Mouse (Mus musculus) forebrain, embryonic 11.5 days (tissue): ENCODE measurements around the gene Zbtb22. TPM values are rescaled to one million over a fixed set of nuclear protein-coding genes. Genes with fewer than 3 reads are reported as not detected.
"Not testable (repeated sequence)": the region's sequence is repeated elsewhere in the genome, so short reads cannot be mapped to it uniquely, and the experiment has no call there.

Experiments used
- ATAC-seq: fragments of 200-750 bp; cut with Nextera tagmentation; replicated peaks from 2 replicates; pipeline ENCODE4 v1.8.0; 2017; ENCODE audit warnings: moderate TSS enrichment; ENCODE audit not compliant: low FRiP score
- DNase-seq: peaks from one replicate; pipeline ENCODE4 v3.0.0-alpha.2; 2017; ENCODE audit warnings: low spot score
- H3K27ac ChIP-seq: fragments of 300-500 bp; sonication (generic); 2 replicates; pipeline ENCODE4 v1.5.1; 2014; ENCODE audit warnings: low read depth, low read length
- H3K27me3 ChIP-seq: fragments of 300-500 bp; sonication (generic); 2 replicates; pipeline ENCODE4 v1.6.1; 2014; ENCODE audit warnings: mild to moderate bottlenecking, low read length, mixed read lengths; ENCODE audit not compliant: control insufficient read depth, insufficient read depth
- H3K36me3 ChIP-seq: fragments of 300-500 bp; sonication (generic); 2 replicates; pipeline ENCODE4 v1.6.1; 2014; ENCODE audit warnings: mild to moderate bottlenecking, low read length, moderate library complexity, mixed read lengths; ENCODE audit not compliant: control insufficient read depth, insufficient read depth
- H3K4me1 ChIP-seq: fragments of 300-500 bp; sonication (generic); replicated peaks from 2 replicates; pipeline ENCODE4 v1.6.1; 2014; ENCODE audit warnings: low read length, mixed read lengths; ENCODE audit not compliant: control insufficient read depth, insufficient read depth
- H3K4me2 ChIP-seq: fragments of 300-500 bp; sonication (generic); 2 replicates; pipeline ENCODE4 v1.6.1; 2014; ENCODE audit warnings: low read depth, mild to moderate bottlenecking, low read length, moderate library complexity, mixed read lengths; ENCODE audit not compliant: severe bottlenecking
- H3K4me3 ChIP-seq: fragments of 300-500 bp; sonication (generic); 2 replicates; pipeline ENCODE4 v1.5.1; 2014; ENCODE audit warnings: low read depth, low read length
- H3K9ac ChIP-seq: fragments of 300-500 bp; sonication (generic); 2 replicates; pipeline ENCODE4 v1.6.1; 2014; ENCODE audit warnings: low read length
- H3K9me3 ChIP-seq: fragments of 300-500 bp; sonication (generic); 2 replicates; pipeline ENCODE4 v1.6.1; 2016; ENCODE audit warnings: low read length, mixed read lengths; ENCODE audit not compliant: control insufficient read depth
- WGBS: fragments of 180-500 bp; shearing (Covaris S2); extraction: QIAGEN DNeasy Blood & Tissue Kit; methylation state at CpG from one replicate; pipeline ENCODE4 v1.1.7; 2014; 5-methylcytosine and 5-hydroxymethylcytosine counted together
- polyA plus RNA-seq: library from polyadenylated mRNA; unstranded; fragments of >200 nt; fragmentation: Nextera tagmentation; extraction: Ambion mirVana; gene quantifications from 2 replicates; pipeline ENCODE4 v1.2.1, GENCODE M21; 2014

The Zbtb22 gene
- polyA plus RNA-seq, 1 experiment from 2014 or later, result 14.9 TPM

DNA sequence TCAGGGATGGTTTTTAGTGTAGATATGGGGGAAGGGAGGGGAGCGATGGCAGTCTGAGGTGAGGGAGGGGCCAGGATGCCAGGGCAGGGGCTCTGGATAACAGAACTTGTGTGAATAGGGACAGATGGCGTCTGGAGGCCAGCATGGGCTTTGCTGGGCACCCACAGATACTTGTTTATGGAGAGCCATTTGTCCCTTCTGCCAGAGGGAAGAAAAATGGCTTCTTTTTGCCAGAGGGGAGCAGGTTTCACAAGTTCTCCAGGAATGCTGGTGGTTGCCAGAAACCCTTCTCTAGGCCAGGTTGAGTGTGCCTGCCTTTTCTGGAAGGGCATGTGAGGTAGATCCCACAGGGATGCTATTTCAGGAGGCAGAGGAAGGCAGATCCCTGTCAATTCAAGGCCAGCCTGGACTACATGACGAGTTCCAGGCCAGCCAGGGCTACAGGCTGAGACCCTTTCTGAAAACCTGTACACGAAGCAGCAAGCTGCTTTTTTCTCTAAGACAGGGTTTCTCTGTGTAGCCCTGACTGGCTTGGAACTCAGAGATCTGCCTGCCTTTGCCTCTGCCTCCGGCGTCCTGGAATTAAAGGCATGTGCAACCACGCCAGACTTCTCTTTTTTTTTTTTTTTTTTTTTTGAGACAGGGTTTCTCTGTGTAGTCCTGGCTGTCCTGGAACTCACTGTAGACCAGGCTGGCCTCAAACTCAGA is 15.3 kb upstream of the Zbtb22 start:
- no peaks in the 10 kb centered on the region for H3K27me3 ChIP-seq
- H3K27ac ChIP-seq, result no peak overlapping the region
- no peak overlapping the region for H3K9ac ChIP-seq
- no peaks in the 10 kb centered on the region for H3K9me3 ChIP-seq
- no peak for DNase-seq
- no peak overlapping the region for H3K4me3 ChIP-seq
- 75% methylated on average over 7 of the region's 7 CpGs for WGBS
- no peaks in the 10 kb centered on the region for H3K36me3 ChIP-seq
- no peaks in the 10 kb centered on the region for H3K4me1 ChIP-seq
- ATAC-seq, result no peak
- no peak overlapping the region for H3K4me2 ChIP-seq

DNA sequence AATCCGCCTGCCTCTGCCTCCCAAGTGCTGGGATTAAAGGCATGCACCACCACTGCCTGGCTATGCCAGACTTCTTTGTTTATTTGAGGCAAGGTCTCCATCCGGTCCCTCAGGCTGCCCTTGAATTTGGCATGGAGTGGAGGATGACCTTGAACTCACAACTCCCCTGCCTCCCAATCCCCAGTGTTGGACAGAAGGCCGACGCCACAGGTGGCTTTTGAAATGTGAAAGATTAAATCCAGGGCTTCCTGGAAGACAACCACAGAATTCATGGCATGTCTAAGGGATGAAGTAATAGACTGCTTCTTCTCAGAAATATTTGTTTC is 14.8 kb upstream of the Zbtb22 start:
- Histone ChIP-seq H3K9ac (no peak overlapping the region), H3K4me2 (no peak overlapping the region), H3K36me3 (no peaks in the 10 kb centered on the region), H3K9me3 (no peaks in the 10 kb centered on the region), H3K27me3 (no peaks in the 10 kb centered on the region), H3K4me1 (no peaks in the 10 kb centered on the region), H3K27ac (no peak overlapping the region), H3K4me3 (no peak overlapping the region)
- DNase-seq (no peak), ATAC-seq (no peak)
- WGBS, result 82% methylated on average over 4 of the region's 4 CpGs

DNA sequence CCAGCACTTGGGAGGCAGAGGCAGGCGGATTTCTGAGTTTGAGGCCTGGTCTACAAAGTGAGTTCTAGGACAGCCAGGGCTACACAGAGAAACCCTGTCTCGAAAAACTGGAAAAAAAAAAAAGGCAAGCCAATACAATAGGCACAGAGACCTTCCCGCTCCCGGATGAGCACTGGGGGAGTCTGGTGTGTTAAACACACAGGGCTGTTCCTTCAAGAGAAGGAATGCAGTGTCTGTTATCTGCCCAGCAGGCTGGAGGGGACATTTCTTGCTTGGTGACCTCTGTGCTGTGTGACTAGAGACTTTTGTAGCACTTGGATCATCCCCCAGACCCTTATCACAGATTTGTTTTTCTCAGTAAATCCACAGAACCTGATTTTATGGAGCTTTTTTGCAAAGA is 14.1 kb upstream of the Zbtb22 start:
- H3K4me2 ChIP-seq, result no peak overlapping the region
- H3K4me3 ChIP-seq, result no peak overlapping the region
- H3K9ac ChIP-seq, result no peak overlapping the region
- no peaks in the 10 kb centered on the region for H3K27me3 ChIP-seq
- H3K36me3 ChIP-seq, result no peaks in the 10 kb centered on the region
- no peak for DNase-seq
- no peaks in the 10 kb centered on the region for H3K4me1 ChIP-seq
- no peak overlapping the region for H3K27ac ChIP-seq
- no peaks in the 10 kb centered on the region for H3K9me3 ChIP-seq
- ATAC-seq, result no peak
- WGBS, result 76% methylated on average over 4 of the region's 4 CpGs

DNA sequence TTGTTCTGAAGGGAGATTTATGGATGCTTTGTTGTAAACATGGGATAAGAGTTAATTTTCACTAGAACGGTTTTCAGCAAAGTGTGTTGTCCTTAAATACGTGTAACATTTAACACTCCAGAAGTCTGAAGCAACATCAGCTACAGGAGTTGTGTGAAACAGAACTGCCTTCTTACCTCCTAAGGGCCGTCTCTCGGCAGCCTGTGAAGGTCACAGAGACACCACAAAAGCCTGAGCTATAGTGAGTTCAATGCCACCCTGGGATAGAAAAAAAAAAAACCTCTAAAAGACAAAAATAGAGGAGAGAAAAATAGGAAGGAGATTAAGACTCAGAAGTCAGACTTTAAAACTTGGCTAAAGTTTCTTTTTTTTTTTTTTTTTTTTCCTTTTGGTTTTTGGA is 13.6 kb upstream of the Zbtb22 start:
- ATAC-seq, result no peak
- no peaks in the 10 kb centered on the region for H3K27me3 ChIP-seq
- no peak overlapping the region for H3K9ac ChIP-seq
- no peaks in the 10 kb centered on the region for H3K9me3 ChIP-seq
- WGBS, result 87% methylated on average over 4 of the region's 4 CpGs
- no peak overlapping the region for H3K4me2 ChIP-seq
- H3K4me1 ChIP-seq, result no peaks in the 10 kb centered on the region
- no peaks in the 10 kb centered on the region for H3K36me3 ChIP-seq
- no peak overlapping the region for H3K4me3 ChIP-seq
- H3K27ac ChIP-seq, result no peak overlapping the region
- no peak for DNase-seq

DNA sequence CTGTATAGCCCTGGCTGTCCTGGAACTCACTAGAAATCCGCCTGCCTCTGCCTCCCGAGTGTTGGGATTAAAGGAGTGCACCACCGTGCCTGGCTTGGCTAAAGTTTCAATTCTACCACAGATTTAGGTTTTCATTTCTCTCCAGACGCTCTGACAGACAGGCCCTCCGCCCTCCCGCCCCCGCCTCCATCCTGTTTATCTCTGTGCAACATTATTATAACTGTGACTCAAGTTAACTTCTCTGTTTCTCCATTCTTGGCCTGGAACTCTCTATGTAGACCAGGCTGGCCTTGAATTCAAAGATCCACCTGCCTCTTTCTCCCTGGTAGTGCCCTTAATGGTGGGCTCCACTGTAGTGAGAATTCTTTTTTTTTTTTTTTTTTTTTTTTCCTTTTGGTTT is 13.2 kb upstream of the Zbtb22 start:
- no peak for ATAC-seq
- H3K4me2 ChIP-seq, result no peak overlapping the region
- 90% methylated on average over 7 of the region's 7 CpGs for WGBS

DNA sequence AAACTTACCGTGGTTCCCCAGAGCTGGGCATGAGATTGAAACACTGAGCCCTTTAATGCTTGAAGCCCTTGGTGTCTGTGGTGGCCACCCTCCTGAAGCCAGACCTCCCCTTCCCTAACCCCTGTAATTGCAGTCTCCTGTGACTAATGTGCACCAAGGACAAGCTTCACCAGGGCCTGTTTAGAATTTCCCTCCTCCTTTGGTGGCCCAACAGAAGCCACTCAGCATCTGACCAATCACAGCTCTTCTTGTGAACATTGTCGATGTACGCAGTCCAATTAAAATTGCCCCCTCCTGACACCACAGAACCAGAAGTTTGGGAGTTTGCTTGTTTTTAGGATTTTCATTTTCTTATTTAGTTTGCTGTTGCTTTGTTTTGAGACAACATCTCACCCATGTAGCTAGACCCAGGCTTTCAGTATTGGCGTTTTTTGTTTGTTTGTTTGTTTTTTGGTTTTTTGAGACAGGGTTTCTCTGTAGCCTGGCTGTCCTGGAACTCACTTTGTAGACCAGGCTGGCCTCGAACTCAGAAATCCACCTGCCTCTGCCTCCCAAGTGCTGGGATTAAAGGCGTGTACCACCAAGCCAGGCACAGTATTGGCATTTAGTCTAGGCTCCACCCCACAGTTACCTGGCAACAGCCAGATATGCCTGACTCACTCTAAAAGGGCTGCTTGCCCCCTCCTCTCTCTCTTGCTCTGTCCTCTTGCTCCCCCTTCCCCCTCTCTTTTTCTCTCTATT is 11.6 kb upstream of the Zbtb22 start:
- H3K4me3 ChIP-seq, H3K27me3 ChIP-seq, H3K4me1 ChIP-seq, DNase-seq, H3K27ac ChIP-seq, H3K9me3 ChIP-seq, H3K4me2 ChIP-seq, H3K9ac ChIP-seq, H3K36me3 ChIP-seq, ATAC-seq: not testable (repeated sequence)
- WGBS, result 79% methylated on average over 6 of the region's 6 CpGs

More for the DNA sequence above, 13.2 kb upstream of the Zbtb22 start:
- H3K4me1 ChIP-seq, result no peaks in the 10 kb centered on the region
- no peak overlapping the region for H3K27ac ChIP-seq
- no peaks in the 10 kb centered on the region for H3K9me3 ChIP-seq
- no peak overlapping the region for H3K4me3 ChIP-seq
- H3K27me3 ChIP-seq, result no peaks in the 10 kb centered on the region
- H3K36me3 ChIP-seq, result no peaks in the 10 kb centered on the region
- no peak overlapping the region for H3K9ac ChIP-seq
- DNase-seq, result no peak

DNA sequence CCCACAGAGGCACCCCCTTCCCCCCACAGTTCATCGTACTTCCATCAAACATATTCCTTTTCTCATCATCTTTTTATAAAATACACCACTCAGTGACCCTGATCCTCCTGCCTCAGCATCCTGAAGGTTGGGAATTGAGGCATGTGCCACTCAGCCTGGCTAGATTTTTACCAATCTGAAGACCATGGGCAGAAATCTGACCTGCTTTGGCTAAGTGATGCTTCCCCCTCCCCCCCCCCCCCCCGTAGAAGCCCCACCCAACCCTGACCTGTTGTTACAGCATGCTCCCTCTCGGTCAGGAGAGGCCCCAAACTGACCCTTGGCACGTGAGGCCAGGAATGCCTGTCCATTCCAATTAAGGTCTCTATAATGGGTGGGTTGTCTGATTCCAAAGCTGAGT is 10.9 kb upstream of the Zbtb22 start, which contains the start of gene Platr17:
Gene Platr17, plus strand, starts transcription at position 301 of the 400 bp plus-strand sequence.
- 38% methylated on average over 3 of the region's 4 CpGs for WGBS
- ATAC-seq, H3K27me3 ChIP-seq, H3K9ac ChIP-seq, H3K36me3 ChIP-seq, H3K4me2 ChIP-seq, H3K4me3 ChIP-seq, H3K27ac ChIP-seq, DNase-seq, H3K4me1 ChIP-seq, H3K9me3 ChIP-seq: not testable (repeated sequence)

DNA sequence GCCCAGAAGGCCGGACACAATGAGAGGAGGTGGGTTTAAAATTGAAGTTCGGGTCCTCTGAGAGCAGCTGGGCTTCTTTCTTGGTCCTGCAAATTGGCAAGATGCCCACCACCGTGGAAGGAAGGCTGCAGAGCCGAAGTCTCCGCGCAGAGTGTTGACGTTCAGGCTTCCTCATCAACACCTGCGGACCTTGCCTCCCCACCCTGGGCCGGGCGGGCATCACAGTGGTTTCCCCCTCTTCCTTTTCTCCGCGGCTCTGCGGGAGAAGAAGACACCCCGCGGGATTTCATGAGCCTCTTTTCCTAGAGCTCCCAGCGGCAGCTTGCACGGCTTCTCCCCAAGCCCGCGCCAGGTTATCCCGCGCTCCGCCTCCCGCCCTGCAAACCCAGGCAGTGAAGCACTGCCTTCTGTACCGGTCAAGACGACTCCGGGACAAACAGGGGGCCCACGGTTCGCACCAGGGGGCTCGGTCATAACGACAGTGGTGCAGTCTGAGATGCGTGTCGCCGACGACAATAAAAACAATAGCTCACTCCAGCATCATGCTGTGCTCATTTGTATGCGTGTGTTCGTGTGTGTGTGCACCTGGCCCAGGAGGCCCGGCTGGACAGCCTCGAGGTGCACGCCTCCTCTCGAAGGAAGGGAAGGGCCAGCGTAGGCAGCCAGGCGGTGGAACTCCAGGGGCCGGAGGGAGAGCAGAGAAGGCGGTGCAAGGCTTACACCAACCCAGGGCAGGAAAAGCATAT is 7.2 kb upstream of the Zbtb22 start:
- Histone ChIP-seq H3K9me3 (no peaks in the 10 kb centered on the region), H3K27me3 (no peaks in the 10 kb centered on the region), H3K4me3 (peak overlapping the region; percentile 86), H3K4me1 (peaks cover 8% of the 10 kb centered on the region), H3K27ac (peak overlapping the region; percentile 79), H3K9ac (peak overlapping the region; percentile 73), H3K4me2 (peak overlapping the region; percentile 98), H3K36me3 (peaks cover 9% of the 10 kb centered on the region)
- DNase-seq (peak; percentile 75), ATAC-seq (no peak; the same call in 1 of the 2 replicates)
- WGBS, result under 1% methylated on average over 38 of the region's 44 CpGs
